Mouse (Mus musculus) neutrophil, adult 5-6 weeks (primary cell): ENCODE measurements at regions not wholly inside any gene's neighbourhood (a gene's known extent, or its start where the extent isn't known, plus 50 kb on each side); places are given as distances from the start of the nearest gene placed in this dataset.
"Not testable (repeated sequence)": the region's sequence is repeated elsewhere in the genome, so short reads cannot be mapped to it uniquely, and the experiment has no call there.

Experiments used
- ATAC-seq: fragments of 151-379, 151-347 bp; 2 replicates; pipeline ENCODE4 v1.8.0; 2017; ENCODE audit warnings: mild to moderate bottlenecking, moderate TSS enrichment; ENCODE audit not compliant: insufficient number of reproducible peaks, poor library complexity, low FRiP score, severe bottlenecking; ENCODE audit errors: extremely low read depth

- ATAC-seq, result no peak
Measured at GRCm38 (mm10) chr10:119146342-119146741, 93.5 kb downstream of the Cand1 start.

- no peak for ATAC-seq
Measured at GRCm38 (mm10) chr10:119142866-119143265, 97.0 kb downstream of the Cand1 start.

- ATAC-seq, result no peak
Measured at GRCm38 (mm10) chr10:119142307-119142706, 97.5 kb downstream of the Cand1 start.

- no peak for ATAC-seq
Measured at GRCm38 (mm10) chr10:119138237-119138636, 101.6 kb downstream of the Cand1 start.

GRCm38 (mm10) chr10:119135489-119135924 is 104.3 kb downstream of the Cand1 start:
- ATAC-seq, result no peak

- no peak for ATAC-seq
Measured at GRCm38 (mm10) chr10:119134797-119135488, 104.9 kb downstream of the Cand1 start.

GRCm38 (mm10) chr10:119131977-119132376 is 107.9 kb downstream of the Cand1 start:
- no peak for ATAC-seq

- ATAC-seq, result no peak
Measured at GRCm38 (mm10) chr10:119130676-119131075, 109.2 kb downstream of the Cand1 start.

- ATAC-seq, result no peak
Measured at GRCm38 (mm10) chr10:119128035-119128434, 111.8 kb downstream of the Cand1 start.

GRCm38 (mm10) chr10:119123517-119123916 is 116.3 kb downstream of the Cand1 start:
- no peak for ATAC-seq

GRCm38 (mm10) chr10:119122347-119122746 is 117.5 kb downstream of the Cand1 start:
- no peak for ATAC-seq

GRCm38 (mm10) chr10:119121575-119121974 is 118.3 kb downstream of the Cand1 start:
- ATAC-seq, result no peak

- ATAC-seq, result no peak
Measured at GRCm38 (mm10) chr10:119116843-119117390, 122.9 kb downstream of the Cand1 start.

- not testable (repeated sequence) for ATAC-seq
Measured at GRCm38 (mm10) chr10:119115200-119115599, 124.7 kb downstream of the Cand1 start.

- ATAC-seq, result no peak
Measured at GRCm38 (mm10) chr10:119114653-119115052, 125.2 kb downstream of the Cand1 start.

GRCm38 (mm10) chr10:119111886-119112285 is 128.0 kb downstream of the Cand1 start:
- no peak for ATAC-seq

- no peak for ATAC-seq
Measured at GRCm38 (mm10) chr10:119111409-119111808, 128.4 kb downstream of the Cand1 start.

- ATAC-seq, result no peak
Measured at GRCm38 (mm10) chr10:119110614-119111013, 129.2 kb downstream of the Cand1 start.

- no peak for ATAC-seq
Measured at GRCm38 (mm10) chr10:119109207-119109606, 130.6 kb downstream of the Cand1 start.

GRCm38 (mm10) chr10:119107728-119108127 is 132.1 kb downstream of the Cand1 start:
- ATAC-seq, result no peak

GRCm38 (mm10) chr10:119106105-119106504 is 133.8 kb downstream of the Cand1 start:
- ATAC-seq, result no peak
